Mouse (Mus musculus) heart, adult 18-20 months (tissue): Measurements from ENCODE around the gene Smc4. TPM values are rescaled to one million over a fixed set of nuclear protein-coding genes. Genes with fewer than 3 reads are reported as not detected.

Source experiments
- microRNA-seq, 2 experiments: library from miRNA; unstranded; fragments of <30 nt; microRNA quantifications; one replicate each; pipeline ENCODE4 v1.2.0; 2022
- total RNA-seq, 2 experiments: library from RNA; stranded (reverse); gene quantifications; 2 replicates each; pipeline ENCODE4 v1.2.3; 2021

Gene Smc4
- total RNA-seq, 2 experiments from 2014 or later: 9.7 to 13.3 TPM

Small RNAs within 50 kb of the gene (microRNA-seq; reads per million reads assigned to microRNA genes)
- gene Mir15b: 3,351 to 5,600 reads per million in 2 experiments
- 177 to 186 reads per million in 2 experiments for gene Mir16-2

Other genes with a start within 250 kb of the Smc4 start
- under 1 TPM; 0.54 to 0.82 TPM for gene 1110032F04Rik, start 135.2 kb upstream of the Smc4 start, total RNA-seq
- 1 to 10 TPM; 4.0 to 5.3 TPM for gene Ift80, start 168 bp upstream of the Smc4 start, total RNA-seq
- 1 to 10 TPM; 1.4 to 1.7 TPM for gene Trim59, start 40.0 kb downstream of the Smc4 start, total RNA-seq
- 10 to 100 TPM; 90.6 to 93.3 TPM for gene Kpna4, start 122.4 kb downstream of the Smc4 start, total RNA-seq
- not detected for gene Arl14, start 217.7 kb downstream of the Smc4 start, total RNA-seq